In genomic region chr15:9139447-9139846, GRCm38 (mm10) we compare ENCODE assay signal across 8 mouse cellular contexts. TPM values are rescaled to one million over a fixed set of nuclear protein-coding genes. Genes with fewer than 3 reads are reported as not detected.
DNase-seq lines count a peak whose midpoint lies in the region; ATAC-seq and TF ChIP-seq lines count a peak whose summit lies in the region.

No protein-coding gene starts in this region.

- no peak for TF ChIP-seq CTCF in lung, adult 2 months (IDR thresholded peaks at IDR 0.05; ENCODE audit: insufficient read depth, low read length)
- no peak for TF ChIP-seq CTCF in brain, embryonic 14.5 days (IDR thresholded peaks at IDR 0.05; ENCODE audit: borderline replicate concordance, extremely low read depth, insufficient read depth, insufficient read length)

- H3K9ac ChIP-seq in forebrain, embryonic 11.5 days (ENCODE audit: low read length) = peak overlapping the region; percentile 71

- H3K9me3 ChIP-seq in forebrain, embryonic 11.5 days (ENCODE audit: control insufficient read depth, low read length) = no peaks in the 10 kb centered on the region

- no peak for TF ChIP-seq POLR2A in lung, adult 2 months (IDR thresholded peaks at IDR 0.05; ENCODE audit: borderline replicate concordance, extremely low read depth, low read depth, low read length)
- no peak for TF ChIP-seq POLR2A in brain, embryonic 14.5 days (IDR thresholded peaks at IDR 0.05; ENCODE audit: borderline replicate concordance, extremely low read depth, insufficient read depth, insufficient read length, poor library complexity, severe bottlenecking)

- H3K27ac ChIP-seq in forebrain, embryonic 11.5 days (ENCODE audit: low read depth, low read length) = no peak overlapping the region

- no peak for DNase-seq in lung, adult 2 months
- DNase-seq in lung, postnatal 36 days = no peak
- DNase-seq in brain, embryonic 14.5 days (ENCODE audit: low read depth) = peak; percentile 29
- no peak for DNase-seq in forebrain, embryonic 11.5 days (ENCODE audit: low spot score)
- peak; percentile 29 for DNase-seq in liver
- peak; percentile 36 for DNase-seq in yolk sac, embryonic 10.5 days (ENCODE audit: low spot score)
- DNase-seq in left cerebral cortex, postnatal 25 days (ENCODE audit: low spot score in 2 of 2) = no peak
- no peak for DNase-seq in adrenal gland, postnatal 25 days

- peak overlapping the region; percentile 65 for H3K4me2 ChIP-seq in forebrain, embryonic 11.5 days (ENCODE audit: low read depth, low read length, severe bottlenecking)

- peak overlapping the region; percentile 24 for H3K4me3 ChIP-seq in lung, adult 2 months (replicated peaks; ENCODE audit: extremely low read depth, low read depth, low read length)
- peak overlapping the region; percentile 76 for H3K4me3 ChIP-seq in forebrain, embryonic 11.5 days (ENCODE audit: low read depth, low read length)

- peaks cover 12% of the 10 kb centered on the region for H3K36me3 ChIP-seq in forebrain, embryonic 11.5 days (ENCODE audit: control insufficient read depth, insufficient read depth, low read length)

- WGBS in lung, adult 2 months = 31% methylated on average over 10 of the region's 10 CpGs
- 35% methylated on average over 10 of the region's 10 CpGs for WGBS in forebrain, embryonic 11.5 days

- intact Hi-C loops in left cerebral cortex, postnatal 25 days (cut with DNase I) = no loop called here

- no peaks in the 10 kb centered on the region for H3K27me3 ChIP-seq in forebrain, embryonic 11.5 days (ENCODE audit: control insufficient read depth, insufficient read depth, low read length)

- H3K4me1 ChIP-seq in lung, adult 2 months (ENCODE audit: control insufficient read depth, insufficient read depth, low read length) = peaks cover 8% of the 10 kb centered on the region
- no peaks in the 10 kb centered on the region for H3K4me1 ChIP-seq in forebrain, embryonic 11.5 days (replicated peaks; ENCODE audit: control insufficient read depth, insufficient read depth, low read length)

- ATAC-seq in forebrain, embryonic 11.5 days (replicated peaks; ENCODE audit: low FRiP score) = no peak

RNA-seq across cellular contexts. Expression of gene Lmbrd2, which starts 0.9 kb away (rescaled TPM):
- polyA plus RNA-seq in lung, adult 2 months (2012; rRNA removed) = 7.5 and 15.3 TPM in 2 replicates
- 11.0 and 14.5 TPM in 2 replicates for polyA plus RNA-seq in brain, embryonic 14.5 days (2012; rRNA removed)
- polyA plus RNA-seq in forebrain, embryonic 11.5 days (2014; fragmentation: Nextera tagmentation; extraction: Ambion mirVana) = 3.1 and 3.8 TPM in 2 replicates
- total RNA-seq in left cerebral cortex, postnatal 25 days (2021) = 10 to 100 TPM; 67.1 to 71.3 TPM
- 22.9 and 23.7 TPM in 2 replicates for total RNA-seq in adrenal gland, postnatal 25 days (2021)

RNA-seq across cellular contexts. Expression of gene Skp2, which starts 15.8 kb away (rescaled TPM):
- 0.91 and 1.6 TPM in 2 replicates for polyA plus RNA-seq in lung, adult 2 months (2012; rRNA removed)
- 10.9 and 15.7 TPM in 2 replicates for polyA plus RNA-seq in brain, embryonic 14.5 days (2012; rRNA removed)
- polyA plus RNA-seq in forebrain, embryonic 11.5 days (2014; fragmentation: Nextera tagmentation; extraction: Ambion mirVana) = 142 and 153 TPM in 2 replicates
- 1 to 10 TPM; 4.9 to 5.5 TPM for total RNA-seq in left cerebral cortex, postnatal 25 days (2021)
- 4.5 and 5.9 TPM in 2 replicates for total RNA-seq in adrenal gland, postnatal 25 days (2021)

Comparison
In these comparisons a context has a peak if more than half of its experiments do, and no peak if none do; other contexts are left out.
1. DNase-seq: peak in brain, embryonic 14.5 days (single experiment), liver (single experiment) and yolk sac, embryonic 10.5 days (single experiment); none in lung, adult 2 months (single experiment), lung, postnatal 36 days (single experiment), forebrain, embryonic 11.5 days (single experiment), left cerebral cortex, postnatal 25 days (0 of 2) and adrenal gland, postnatal 25 days (single experiment).